Mouse (Mus musculus) right cerebral cortex, postnatal 25 days (tissue): Measurements from ENCODE around the gene Slc19a1.

ENCODE experiments used
- DNase-seq: peaks from one replicate; pipeline ENCODE4 v3.0.0; 2022

The Slc19a1 gene

GRCm38 (mm10) chr10:77031768-77032375, at the start of gene Slc19a1:
Gene Slc19a1, plus strand, starts transcription at chr10:77032241.
- DNase-seq, result no peak

- DNase-seq, result no peak
Observed at GRCm38 (mm10) chr10:76988586-76988985, 43.5 kb upstream of the Slc19a1 start.

GRCm38 (mm10) chr10:76992456-76992855, 39.6 kb upstream of the Slc19a1 start:
- DNase-seq, result no peak

GRCm38 (mm10) chr10:76997759-76998513, 34.1 kb upstream of the Slc19a1 start:
- no peak for DNase-seq

GRCm38 (mm10) chr10:77004936-77005335, 27.1 kb upstream of the Slc19a1 start:
- DNase-seq, result no peak

- DNase-seq, result no peak
Observed at GRCm38 (mm10) chr10:77007433-77008108, 24.5 kb upstream of the Slc19a1 start.

GRCm38 (mm10) chr10:77008109-77008561, 23.9 kb upstream of the Slc19a1 start:
- peak; percentile 27 for DNase-seq

- DNase-seq, result no peak
Observed at GRCm38 (mm10) chr10:77008698-77009097, 23.3 kb upstream of the Slc19a1 start.

GRCm38 (mm10) chr10:77011681-77012080, 20.4 kb upstream of the Slc19a1 start:
- DNase-seq, result no peak

- no peak for DNase-seq
Observed at GRCm38 (mm10) chr10:77016080-77016479, 16.0 kb upstream of the Slc19a1 start.

- no peak for DNase-seq
Observed at GRCm38 (mm10) chr10:77016499-77016898, 15.5 kb upstream of the Slc19a1 start.

- no peak for DNase-seq
Observed at GRCm38 (mm10) chr10:77017061-77017460, 15.0 kb upstream of the Slc19a1 start.

GRCm38 (mm10) chr10:77017662-77018061, 14.4 kb upstream of the Slc19a1 start:
- DNase-seq, result no peak

GRCm38 (mm10) chr10:77021399-77022052, 10.5 kb upstream of the Slc19a1 start:
- peak; percentile 74 for DNase-seq

GRCm38 (mm10) chr10:77022301-77023130, 9.5 kb upstream of the Slc19a1 start:
- no peak for DNase-seq

GRCm38 (mm10) chr10:77024231-77024630, 7.8 kb upstream of the Slc19a1 start:
- DNase-seq, result no peak

- no peak for DNase-seq
Observed at GRCm38 (mm10) chr10:77026944-77027343, 5.1 kb upstream of the Slc19a1 start.

GRCm38 (mm10) chr10:77028782-77029296, 3.2 kb upstream of the Slc19a1 start:
- DNase-seq, result no peak

GRCm38 (mm10) chr10:77029761-77030160, 2.3 kb upstream of the Slc19a1 start:
- no peak for DNase-seq

- no peak for DNase-seq
Observed at GRCm38 (mm10) chr10:77030666-77031065, 1.4 kb upstream of the Slc19a1 start.

- peak; percentile 95 for DNase-seq
Observed at GRCm38 (mm10) chr10:77032591-77033322, 716 bp downstream of the Slc19a1 start.
